Mouse (Mus musculus): Measurements from ENCODE around the gene Lsamp. TPM values are rescaled to one million over a fixed set of nuclear protein-coding genes. Genes with fewer than 3 reads are reported as not detected.

The Lsamp gene
- total RNA-seq, 2 experiments from 2014 or later: 375 to 426 TPM

- no peak for DNase-seq (ENCODE audit: low spot score in 2 of 2)
Measured at GRCm38 (mm10) chr16:40652800-40653199, 668.6 kb downstream of the Lsamp start.

- DNase-seq (ENCODE audit: low spot score in 2 of 2): no peak
Measured at GRCm38 (mm10) chr16:40653508-40653907, 669.3 kb downstream of the Lsamp start.

GRCm38 (mm10) chr16:40656347-40656746 lies 672.2 kb downstream of the Lsamp start:
- no peak for DNase-seq (ENCODE audit: low spot score in 2 of 2)

GRCm38 (mm10) chr16:40656871-40657270 lies 672.7 kb downstream of the Lsamp start:
- no peak for DNase-seq (ENCODE audit: low spot score in 2 of 2)

GRCm38 (mm10) chr16:40685531-40685930 lies 701.4 kb downstream of the Lsamp start:
- DNase-seq (ENCODE audit: low spot score in 2 of 2): no peak

- DNase-seq (ENCODE audit: low spot score in 2 of 2): peak in 1 of 2 experiments; percentile 57
Measured at GRCm38 (mm10) chr16:40692292-40692691, 708.1 kb downstream of the Lsamp start.

GRCm38 (mm10) chr16:40697253-40697652 lies 713.1 kb downstream of the Lsamp start:
- no peak for DNase-seq (ENCODE audit: low spot score in 2 of 2)

GRCm38 (mm10) chr16:40708558-40708957 lies 724.4 kb downstream of the Lsamp start:
- no peak for DNase-seq (ENCODE audit: low spot score in 2 of 2)

GRCm38 (mm10) chr16:40709574-40709973 lies 725.4 kb downstream of the Lsamp start:
- no peak for DNase-seq (ENCODE audit: low spot score in 2 of 2)

- DNase-seq (ENCODE audit: low spot score in 2 of 2): no peak
Measured at GRCm38 (mm10) chr16:40710068-40710467, 725.9 kb downstream of the Lsamp start.

GRCm38 (mm10) chr16:40710491-40710890 lies 726.3 kb downstream of the Lsamp start:
- DNase-seq (ENCODE audit: low spot score in 2 of 2): no peak

- DNase-seq (ENCODE audit: low spot score in 2 of 2): no peak
Measured at GRCm38 (mm10) chr16:40713725-40714124, 729.6 kb downstream of the Lsamp start.

GRCm38 (mm10) chr16:40739015-40739414 lies 754.9 kb downstream of the Lsamp start:
- DNase-seq (ENCODE audit: low spot score in 2 of 2): peak; percentile 43 to 84

- DNase-seq (ENCODE audit: low spot score in 2 of 2): peak in 1 of 2 experiments; percentile 60
Measured at GRCm38 (mm10) chr16:40739771-40740170, 755.6 kb downstream of the Lsamp start.

- peak in 1 of 2 experiments; percentile 31 for DNase-seq (ENCODE audit: low spot score in 2 of 2)
Measured at GRCm38 (mm10) chr16:40740273-40740672, 756.1 kb downstream of the Lsamp start.

GRCm38 (mm10) chr16:40827191-40827590 lies 843.0 kb downstream of the Lsamp start:
- DNase-seq (ENCODE audit: low spot score in 2 of 2): peak in 1 of 2 experiments; percentile 23

- DNase-seq (ENCODE audit: low spot score in 2 of 2): peak; percentile 11 to 41
Measured at GRCm38 (mm10) chr16:40831536-40831935, 847.4 kb downstream of the Lsamp start.

- DNase-seq (ENCODE audit: low spot score in 2 of 2): no peak
Measured at GRCm38 (mm10) chr16:40841765-40842164, 857.6 kb downstream of the Lsamp start.

GRCm38 (mm10) chr16:40866733-40867132 lies 882.6 kb downstream of the Lsamp start:
- DNase-seq (ENCODE audit: low spot score in 2 of 2): no peak

GRCm38 (mm10) chr16:40878301-40878700 lies 894.1 kb downstream of the Lsamp start:
- peak; percentile 31 to 73 for DNase-seq (ENCODE audit: low spot score in 2 of 2)

GRCm38 (mm10) chr16:40881942-40882341 lies 897.8 kb downstream of the Lsamp start:
- no peak for DNase-seq (ENCODE audit: low spot score in 2 of 2)

GRCm38 (mm10) chr16:40891338-40891737 lies 907.2 kb downstream of the Lsamp start:
- DNase-seq (ENCODE audit: low spot score in 2 of 2): no peak

GRCm38 (mm10) chr16:40897768-40898327 lies 913.7 kb downstream of the Lsamp start:
- no peak for DNase-seq (ENCODE audit: low spot score in 2 of 2)

Measured in layer of hippocampus, adult 18-20 months (tissue).